Mouse (Mus musculus): ENCODE measurements at regions not wholly inside any gene's neighbourhood (a gene's known extent, or its start where the extent isn't known, plus 50 kb on each side); places are given as distances from the start of the nearest gene placed in this dataset.

- H3K27ac ChIP-seq (replicated peaks): no peak overlapping the region
- no peak overlapping the region for H3K4me3 ChIP-seq
- no peaks in the 10 kb centered on the region for H3K36me3 ChIP-seq
- no peaks in the 10 kb centered on the region for H3K27me3 ChIP-seq
- H3K9ac ChIP-seq (replicated peaks): no peak overlapping the region
- WGBS: 82% methylated on average over 1 of the region's 1 CpGs
- no peaks in the 10 kb centered on the region for H3K4me1 ChIP-seq
- no peak overlapping the region for H3K4me2 ChIP-seq (replicated peaks)
- H3K9me3 ChIP-seq: no peaks in the 10 kb centered on the region
- no peak for ATAC-seq (ENCODE audit: low FRiP score, low read depth)
Observed at GRCm38 (mm10) chr10:122274885-122275284, 173.4 kb upstream of the Avpr1a start.

- H3K4me1 ChIP-seq: no peaks in the 10 kb centered on the region
- WGBS: 88% methylated on average over 3 of the region's 3 CpGs
- H3K4me3 ChIP-seq: no peak overlapping the region
- H3K4me2 ChIP-seq (replicated peaks): no peak overlapping the region
- H3K9ac ChIP-seq (replicated peaks): no peak overlapping the region
- ATAC-seq (ENCODE audit: low FRiP score, low read depth): no peak
- no peak overlapping the region for H3K27ac ChIP-seq (replicated peaks)
- no peaks in the 10 kb centered on the region for H3K9me3 ChIP-seq
- no peaks in the 10 kb centered on the region for H3K36me3 ChIP-seq
- H3K27me3 ChIP-seq: no peaks in the 10 kb centered on the region
Observed at GRCm38 (mm10) chr10:122274181-122274580, 174.1 kb upstream of the Avpr1a start.

- Histone ChIP-seq H3K4me3 (no peak overlapping the region), H3K27ac (replicated peaks) (no peak overlapping the region), H3K4me2 (replicated peaks) (no peak overlapping the region), H3K27me3 (no peaks in the 10 kb centered on the region), H3K36me3 (no peaks in the 10 kb centered on the region), H3K9me3 (no peaks in the 10 kb centered on the region), H3K4me1 (no peaks in the 10 kb centered on the region), H3K9ac (replicated peaks) (no peak overlapping the region)
- ATAC-seq (ENCODE audit: low FRiP score, low read depth): no peak
- whole genome bisulfite sequencing: 70% methylated on average over 1 of the region's 1 CpGs
Observed at GRCm38 (mm10) chr10:122264070-122264469, 166.9 kb upstream of the Rxylt1 start.

DNA sequence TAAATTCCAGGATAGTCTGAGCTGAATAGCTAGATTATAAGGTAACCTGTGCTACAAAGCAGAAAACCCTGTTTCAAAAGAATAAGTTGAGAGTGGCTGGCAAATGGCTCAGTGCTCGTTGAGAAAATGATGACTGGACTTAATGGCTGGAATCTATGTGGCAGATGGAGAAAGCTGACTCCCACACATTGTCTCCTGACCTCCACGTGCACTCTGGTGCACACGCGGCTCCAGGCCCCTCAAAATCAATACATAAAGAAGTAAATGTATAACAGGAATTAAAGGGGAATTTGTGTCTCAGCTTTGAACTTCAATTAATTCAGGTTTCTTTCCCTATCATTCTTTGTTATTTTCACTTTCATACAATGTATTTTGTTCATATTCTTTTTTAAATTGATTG is 162.2 kb upstream of the Rxylt1 start:
- Histone ChIP-seq H3K4me3 (no peak overlapping the region), H3K36me3 (no peaks in the 10 kb centered on the region), H3K9ac (replicated peaks) (no peak overlapping the region), H3K4me1 (no peaks in the 10 kb centered on the region), H3K9me3 (no peaks in the 10 kb centered on the region), H3K4me2 (replicated peaks) (no peak overlapping the region), H3K27ac (replicated peaks) (no peak overlapping the region), H3K27me3 (no peaks in the 10 kb centered on the region)
- ATAC-seq (ENCODE audit: low FRiP score, low read depth): no peak
- 66% methylated on average over 4 of the region's 4 CpGs for WGBS

GRCm38 (mm10) chr10:122258711-122259110 is 161.5 kb upstream of the Rxylt1 start:
- Histone ChIP-seq H3K4me3 (no peak overlapping the region), H3K9ac (replicated peaks) (no peak overlapping the region), H3K27ac (replicated peaks) (no peak overlapping the region), H3K4me2 (replicated peaks) (no peak overlapping the region), H3K4me1 (no peaks in the 10 kb centered on the region), H3K9me3 (no peaks in the 10 kb centered on the region), H3K27me3 (no peaks in the 10 kb centered on the region), H3K36me3 (no peaks in the 10 kb centered on the region)
- WGBS: 93% methylated on average over 3 of the region's 3 CpGs
- no peak for ATAC-seq (ENCODE audit: low FRiP score, low read depth)

- ATAC-seq (ENCODE audit: low FRiP score, low read depth): no peak
- Histone ChIP-seq H3K9ac (replicated peaks) (no peak overlapping the region), H3K9me3 (no peaks in the 10 kb centered on the region), H3K4me2 (replicated peaks) (no peak overlapping the region), H3K4me3 (no peak overlapping the region), H3K4me1 (no peaks in the 10 kb centered on the region), H3K36me3 (no peaks in the 10 kb centered on the region), H3K27me3 (no peaks in the 10 kb centered on the region), H3K27ac (replicated peaks) (no peak overlapping the region)
- 91% methylated on average over 7 of the region's 7 CpGs for WGBS
Observed at GRCm38 (mm10) chr10:122231818-122232217, 134.6 kb upstream of the Rxylt1 start.

DNA sequence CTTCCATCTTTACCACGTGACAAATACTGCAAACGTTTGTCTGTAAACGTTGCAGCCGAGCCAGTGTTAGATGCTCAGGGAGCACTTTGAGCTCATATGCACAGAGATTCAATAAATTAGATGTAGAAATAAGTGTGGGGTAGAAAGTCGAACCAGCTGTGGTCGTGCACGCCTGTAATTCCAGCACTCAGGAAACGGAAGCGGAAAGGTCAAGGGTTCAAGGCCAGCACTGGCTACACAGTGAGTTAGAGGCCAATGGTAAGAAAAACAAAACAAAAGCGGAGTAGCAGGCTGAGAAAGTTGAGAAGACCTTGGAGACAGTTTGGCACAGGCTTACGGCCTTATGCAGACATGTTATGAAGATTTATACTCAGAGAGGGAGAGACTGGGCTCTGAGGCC is 133.6 kb upstream of the Rxylt1 start:
- Histone ChIP-seq H3K4me1 (no peaks in the 10 kb centered on the region), H3K4me3 (no peak overlapping the region), H3K36me3 (no peaks in the 10 kb centered on the region), H3K27ac (replicated peaks) (no peak overlapping the region), H3K4me2 (replicated peaks) (no peak overlapping the region), H3K27me3 (no peaks in the 10 kb centered on the region), H3K9ac (replicated peaks) (no peak overlapping the region), H3K9me3 (no peaks in the 10 kb centered on the region)
- no peak for ATAC-seq (ENCODE audit: low FRiP score, low read depth)
- 80% methylated on average over 11 of the region's 11 CpGs for WGBS

DNA sequence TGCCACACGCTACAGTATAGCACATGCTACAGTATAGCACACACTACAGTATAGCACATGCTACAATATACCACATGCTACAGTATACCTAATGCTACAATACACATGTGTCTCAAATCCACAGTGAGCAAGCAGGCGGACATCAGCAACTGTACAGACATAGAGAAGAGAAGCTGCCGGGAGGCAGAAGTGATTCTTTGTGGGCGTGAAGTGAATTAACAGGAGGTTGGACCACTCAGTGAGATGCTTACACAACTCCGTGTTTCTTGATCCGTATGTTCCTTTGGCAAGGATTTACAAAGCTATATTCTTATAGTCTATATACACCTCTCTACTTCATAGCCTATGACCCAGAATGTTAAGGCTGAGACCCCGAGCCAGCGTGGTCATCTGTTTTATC is 128.5 kb upstream of the Rxylt1 start:
- Histone ChIP-seq H3K4me3 (no peak overlapping the region), H3K9me3 (no peaks in the 10 kb centered on the region), H3K4me2 (replicated peaks) (no peak overlapping the region), H3K4me1 (no peaks in the 10 kb centered on the region), H3K9ac (replicated peaks) (no peak overlapping the region), H3K27ac (replicated peaks) (no peak overlapping the region), H3K27me3 (no peaks in the 10 kb centered on the region), H3K36me3 (no peaks in the 10 kb centered on the region)
- ATAC-seq (ENCODE audit: low FRiP score, low read depth): no peak
- WGBS: 93% methylated on average over 8 of the region's 8 CpGs

DNA sequence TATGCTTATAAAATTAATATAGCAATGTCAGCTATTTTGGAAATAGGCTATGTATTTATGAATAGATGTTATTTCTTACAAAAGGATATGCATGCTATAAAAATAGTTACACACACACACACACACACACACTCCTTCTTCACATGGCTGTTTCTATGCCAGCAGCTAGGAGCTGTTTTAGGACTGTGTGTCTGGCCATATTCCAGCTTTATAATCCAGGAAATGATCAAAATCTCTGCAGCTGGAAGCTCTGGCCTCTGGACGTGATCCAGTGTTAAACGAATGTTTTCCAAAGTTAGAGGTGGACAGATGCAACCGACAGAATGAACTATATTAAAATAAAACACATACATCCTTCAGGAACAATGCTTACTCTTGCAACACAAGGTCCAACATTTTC is 125.9 kb upstream of the Rxylt1 start:
- Histone ChIP-seq H3K36me3 (no peaks in the 10 kb centered on the region), H3K9ac (replicated peaks) (no peak overlapping the region), H3K4me2 (replicated peaks) (no peak overlapping the region), H3K27ac (replicated peaks) (no peak overlapping the region), H3K4me1 (no peaks in the 10 kb centered on the region), H3K4me3 (no peak overlapping the region), H3K9me3 (no peaks in the 10 kb centered on the region), H3K27me3 (no peaks in the 10 kb centered on the region)
- WGBS: 90% methylated on average over 3 of the region's 3 CpGs
- ATAC-seq (ENCODE audit: low FRiP score, low read depth): no peak

- Histone ChIP-seq H3K36me3 (no peaks in the 10 kb centered on the region), H3K4me2 (replicated peaks) (no peak overlapping the region), H3K4me3 (no peak overlapping the region), H3K27me3 (no peaks in the 10 kb centered on the region), H3K9me3 (no peaks in the 10 kb centered on the region), H3K27ac (replicated peaks) (no peak overlapping the region), H3K4me1 (no peaks in the 10 kb centered on the region), H3K9ac (replicated peaks) (no peak overlapping the region)
- no peak for ATAC-seq (ENCODE audit: low FRiP score, low read depth)
- WGBS: 94% methylated on average over 4 of the region's 4 CpGs
Observed at GRCm38 (mm10) chr10:122217594-122217993, 120.4 kb upstream of the Rxylt1 start.

- Histone ChIP-seq H3K4me2 (replicated peaks) (no peak overlapping the region), H3K4me3 (no peak overlapping the region), H3K27ac (replicated peaks) (no peak overlapping the region), H3K36me3 (no peaks in the 10 kb centered on the region), H3K4me1 (peaks cover 7% of the 10 kb centered on the region; the same call in 1 of the 2 replicates), H3K27me3 (peaks cover 12% of the 10 kb centered on the region; the same call in 1 of the 2 replicates), H3K9me3 (no peaks in the 10 kb centered on the region), H3K9ac (replicated peaks) (no peak overlapping the region)
- no peak for ATAC-seq (ENCODE audit: low FRiP score, low read depth)
- WGBS: 56% methylated on average over 4 of the region's 4 CpGs
Observed at GRCm38 (mm10) chr10:122199791-122200190, 102.6 kb upstream of the Rxylt1 start.

DNA sequence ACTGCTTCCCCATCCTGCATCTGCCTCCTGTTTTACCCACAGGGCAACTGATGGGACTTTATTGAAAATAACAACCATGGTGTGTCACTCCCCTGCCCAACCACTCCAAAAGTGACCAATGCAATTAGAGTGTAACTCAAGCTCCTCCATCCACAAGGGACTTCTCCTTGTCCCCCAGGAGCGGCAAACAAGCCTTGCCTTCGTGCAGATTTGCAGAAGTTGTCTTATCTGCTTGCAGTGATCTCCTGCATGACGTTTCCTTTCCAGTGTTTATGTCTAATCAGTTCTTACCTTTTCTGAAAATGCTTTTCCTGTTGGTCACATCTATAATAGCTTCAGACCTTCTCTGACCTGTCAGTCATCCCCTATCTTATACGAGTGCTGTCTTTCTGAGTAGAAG is 100.5 kb upstream of the Rxylt1 start:
- Histone ChIP-seq H3K36me3 (no peaks in the 10 kb centered on the region), H3K4me3 (no peak overlapping the region)
- ATAC-seq (ENCODE audit: low FRiP score, low read depth): no peak

GRCm38 (mm10) chr10:122194139-122194538 is 97.0 kb upstream of the Rxylt1 start:
- no peaks in the 10 kb centered on the region for H3K9me3 ChIP-seq
- ATAC-seq (ENCODE audit: low FRiP score, low read depth): no peak

More for the DNA sequence above, 100.5 kb upstream of the Rxylt1 start:
- H3K4me1 ChIP-seq: peaks cover 7% of the 10 kb centered on the region; the same call in 1 of the 2 replicates
- H3K9ac ChIP-seq (replicated peaks): no peak overlapping the region
- no peak overlapping the region for H3K27ac ChIP-seq (replicated peaks)
- no peak overlapping the region for H3K4me2 ChIP-seq (replicated peaks)
- WGBS: 84% methylated on average over 4 of the region's 4 CpGs
- no peaks in the 10 kb centered on the region for H3K9me3 ChIP-seq
- H3K27me3 ChIP-seq: peaks cover 10% of the 10 kb centered on the region; the same call in 1 of the 2 replicates

More at GRCm38 (mm10) chr10:122194139-122194538, 97.0 kb upstream of the Rxylt1 start:
- Histone ChIP-seq H3K27ac (replicated peaks) (no peak overlapping the region), H3K9ac (replicated peaks) (no peak overlapping the region), H3K4me3 (no peak overlapping the region), H3K4me1 (no peaks in the 10 kb centered on the region), H3K27me3 (peaks cover 3% of the 10 kb centered on the region; the same call in 1 of the 2 replicates), H3K4me2 (replicated peaks) (no peak overlapping the region), H3K36me3 (no peaks in the 10 kb centered on the region)
- 89% methylated on average over 9 of the region's 9 CpGs for WGBS
